Mouse (Mus musculus) B cell, adult 62 days (primary cell): Measurements from ENCODE around the gene Kcnab1. TPM values are rescaled to one million over a fixed set of nuclear protein-coding genes. Genes with fewer than 3 reads are reported as not detected.

Experiments
- total RNA-seq: library from RNA; stranded (reverse); gene quantifications from 4 replicates; pipeline ENCODE4 v1.2.4, GENCODE M21; 2023

The Kcnab1 gene
- not detected in 4 replicates for total RNA-seq

GRCm38 (mm10) chr3:65108945-65109921, at the start of gene Kcnab1:
Gene Kcnab1, plus strand, starts transcription at chr3:65109384.

GRCm38 (mm10) chr3:65392421-65392817, 283.2 kb downstream of the Kcnab1 start, which contains the start of gene Ssr3:
Gene Ssr3, minus strand, starts transcription at chr3:65392623.

